Comparison of ENCODE assay signal across 9 mouse cellular contexts in genomic region chr10:122105407-122105806, GRCm38 (mm10). TPM values are rescaled to one million over a fixed set of nuclear protein-coding genes. Genes with fewer than 3 reads are reported as not detected.
DNase-seq lines count a peak whose midpoint lies in the region; ATAC-seq and TF ChIP-seq lines count a peak whose summit lies in the region.
"Had no signal": no experiment of that assay in that cellular context is flagged by ENCODE, and none has a peak within 500 bp of the region (broad histone marks: within the 10 kb centered on the region; RNA-seq: fewer than 3 reads in every experiment).

No protein-coding gene starts in this region.

- peak; percentile 79 for TF ChIP-seq CTCF in kidney, adult 2 months (conservative IDR thresholded peaks at IDR 0.05; ENCODE audit: insufficient read depth, insufficient read length, low read depth, low read length)
- peak; percentile 37; the same call in 1 of the 2 replicates for TF ChIP-seq CTCF in small intestine, adult 2 months (IDR thresholded peaks at IDR 0.05; ENCODE audit: extremely low read depth, insufficient read length, insufficient replicate concordance, low read depth, low read length)

- no peaks in the 10 kb centered on the region for H3K4me1 ChIP-seq in kidney, adult 2 months (ENCODE audit: control insufficient read depth, insufficient read depth, low read length)
- H3K4me1 ChIP-seq in kidney, embryonic 14.5 days (ENCODE audit: control insufficient read depth, insufficient read depth, low read length), result no peaks in the 10 kb centered on the region
- H3K4me1 ChIP-seq in small intestine, adult 2 months (ENCODE audit: control insufficient read depth, insufficient read depth, insufficient read length, low read length), result no peaks in the 10 kb centered on the region; the same call in 1 of the 2 replicates
- H3K4me1 ChIP-seq: embryonic facial prominence, embryonic 15.5 days had no signal

- H3K27ac ChIP-seq in kidney, adult 2 months (ENCODE audit: insufficient read depth, low read depth, low read length), result no peak overlapping the region
- no peak overlapping the region for H3K27ac ChIP-seq in kidney, embryonic 14.5 days (ENCODE audit: low read depth, low read length)
- no peak overlapping the region for H3K27ac ChIP-seq in small intestine, adult 2 months (ENCODE audit: insufficient read depth, low read depth, low read length)
- H3K27ac ChIP-seq: embryonic facial prominence, embryonic 15.5 days had no signal

- DNase-seq in kidney, adult 2 months, result peak; percentile 53
- DNase-seq in embryo, embryonic 9.5 days (ENCODE audit: extremely low spot score), result peak; percentile 24
- peak; percentile 35 to 77 for DNase-seq in layer of hippocampus, postnatal 25 days (ENCODE audit: extremely low spot score in 1 of 2, low spot score in 1 of 2)

- no peak overlapping the region for H3K9ac ChIP-seq in kidney, embryonic 14.5 days (ENCODE audit: low read depth, low read length)
- H3K9ac ChIP-seq: embryonic facial prominence, embryonic 15.5 days had no signal

- H3K4me2 ChIP-seq in kidney, embryonic 14.5 days (replicated peaks; ENCODE audit: low read depth, low read length), result no peak overlapping the region
- H3K4me2 ChIP-seq: embryonic facial prominence, embryonic 15.5 days had no signal

- H3K36me3 ChIP-seq in kidney, adult 2 months (ENCODE audit: control insufficient read depth, insufficient read depth, low read length), result no peaks in the 10 kb centered on the region
- H3K36me3 ChIP-seq in kidney, embryonic 14.5 days (ENCODE audit: control insufficient read depth, insufficient read depth, low read length), result no peaks in the 10 kb centered on the region
- H3K36me3 ChIP-seq in small intestine, adult 2 months (ENCODE audit: control insufficient read depth, insufficient read depth, low read length), result no peaks in the 10 kb centered on the region
- H3K36me3 ChIP-seq: embryonic facial prominence, embryonic 15.5 days had no signal

- WGBS in kidney, adult 2 months, result 2% methylated on average over 3 of the region's 3 CpGs
- 5% methylated on average over 3 of the region's 3 CpGs for WGBS in kidney, embryonic 14.5 days
- WGBS in small intestine, adult 2 months, result 2% methylated on average over 3 of the region's 3 CpGs

- no peaks in the 10 kb centered on the region for H3K9me3 ChIP-seq in kidney, embryonic 14.5 days (ENCODE audit: control insufficient read depth, low read length)
- H3K9me3 ChIP-seq: embryonic facial prominence, embryonic 15.5 days had no signal

- TF ChIP-seq POLR2A in kidney, adult 2 months (IDR thresholded peaks at IDR 0.05; ENCODE audit: low read depth, low read length), result no peak
- TF ChIP-seq POLR2A in small intestine, adult 2 months (IDR thresholded peaks at IDR 0.05; ENCODE audit: low read depth, low read length), result no peak

- no peaks in the 10 kb centered on the region for H3K27me3 ChIP-seq in kidney, adult 2 months (replicated peaks; ENCODE audit: control insufficient read depth, insufficient read depth, low read length)
- no peaks in the 10 kb centered on the region for H3K27me3 ChIP-seq in kidney, embryonic 14.5 days (ENCODE audit: control insufficient read depth, insufficient read depth, low read length)
- H3K27me3 ChIP-seq in small intestine, adult 2 months (ENCODE audit: control insufficient read depth, insufficient read depth, low read length), result no peaks in the 10 kb centered on the region
- H3K27me3 ChIP-seq: embryonic facial prominence, embryonic 15.5 days had no signal

- no peak for ATAC-seq in kidney, embryonic 14.5 days (ENCODE audit: low FRiP score, low TSS enrichment)
- peak; percentile 85 for ATAC-seq in activated CD4-positive, CD25-positive, alpha-beta regulatory T cell, adult 4 months
- ATAC-seq in hematopoietic stem cell, adult 5-6 weeks (replicated peaks in 1 of 2; ENCODE audit: insufficient read depth in 1 of 2, low FRiP score in 2 of 2, low TSS enrichment in 1 of 2, low read depth in 1 of 2, poor library complexity in 2 of 2, severe bottlenecking in 2 of 2), result peak; percentile 81 to 86
- peak; percentile 87 for ATAC-seq in megakaryocyte, adult 5-6 weeks (ENCODE audit: poor library complexity, severe bottlenecking)

- H3K4me3 ChIP-seq in kidney, adult 2 months (ENCODE audit: insufficient read depth, low read depth, low read length), result no peak overlapping the region
- no peak overlapping the region for H3K4me3 ChIP-seq in kidney, embryonic 14.5 days (ENCODE audit: low read length)
- no peak overlapping the region for H3K4me3 ChIP-seq in small intestine, adult 2 months (ENCODE audit: low read depth, low read length)
- H3K4me3 ChIP-seq: embryonic facial prominence, embryonic 15.5 days had no signal

RNA-seq across cellular contexts. Expression of gene Rxylt1, which starts 8.2 kb away (rescaled TPM):
- 4.3 and 6.5 TPM in 2 replicates for polyA plus RNA-seq in kidney, adult 2 months (2012; rRNA removed)
- polyA plus RNA-seq in kidney, embryonic 14.5 days (2014; fragmentation: Nextera tagmentation; extraction: Ambion mirVana), result 56.1 and 57.9 TPM in 2 replicates
- 10 to 100 TPM; 14.1 to 16.3 TPM for polyA plus RNA-seq in activated CD4-positive, CD25-positive, alpha-beta regulatory T cell, adult 4 months (2017; shearing (Covaris generic))
- total RNA-seq in hematopoietic stem cell, adult 5-6 weeks (2017), result 39.3 and 77.3 TPM in 2 replicates
- 10 to 100 TPM; 42.7 to 44.6 TPM for total RNA-seq in layer of hippocampus, postnatal 25 days (2021)
- 19.9 and 24.9 TPM in 2 replicates for total RNA-seq in megakaryocyte, adult 5-6 weeks (2015)
- total RNA-seq in megakaryocyte, adult 5-6 weeks (2017), result 19.4 and 43.1 TPM in 2 replicates
- 1.4 and 2.6 TPM in 2 replicates for polyA plus RNA-seq in small intestine, adult 2 months (2012; rRNA removed)

RNA-seq across cellular contexts. Expression of gene Srgap1, which starts 58.3 kb away (rescaled TPM):
- polyA plus RNA-seq in kidney, adult 2 months (2012; rRNA removed), result 3.3 and 3.4 TPM in 2 replicates
- 18.7 and 20.5 TPM in 2 replicates for polyA plus RNA-seq in kidney, embryonic 14.5 days (2014; fragmentation: Nextera tagmentation; extraction: Ambion mirVana)
- polyA plus RNA-seq in activated CD4-positive, CD25-positive, alpha-beta regulatory T cell, adult 4 months (2017; shearing (Covaris generic)), result under 1 TPM; 0.18 to 0.20 TPM
- total RNA-seq in hematopoietic stem cell, adult 5-6 weeks (2017), result 0.69 and 1.3 TPM in 2 replicates
- total RNA-seq in layer of hippocampus, postnatal 25 days (2021), result 10 to 100 TPM; 11.1 to 15.4 TPM
- 0.07 and 0.18 TPM in 2 replicates for total RNA-seq in megakaryocyte, adult 5-6 weeks (2015)
- 0.07 and 1.1 TPM in 2 replicates for total RNA-seq in megakaryocyte, adult 5-6 weeks (2017)
- polyA plus RNA-seq in small intestine, adult 2 months (2012; rRNA removed), result 1.4 and 1.6 TPM in 2 replicates
